Mouse (Mus musculus) cerebral cortex, adult 2 months (tissue): Measurements from ENCODE around the gene Rpl21.

Source experiments
- WGBS: fragments of 180-500 bp; shearing (Covaris S2); methylation state at CpG from one replicate; pipeline ENCODE4 v1.1.7; 2018; 5-methylcytosine and 5-hydroxymethylcytosine counted together

Gene Rpl21

GRCm38 (mm10) chr5:146867246-146867945 is 34.7 kb downstream of the Rpl21 start:
- WGBS = 4% methylated on average over 19 of the region's 19 CpGs

- 27% methylated on average over 4 of the region's 4 CpGs for WGBS
Measured at GRCm38 (mm10) chr5:146867946-146868314, 35.2 kb downstream of the Rpl21 start.

DNA sequence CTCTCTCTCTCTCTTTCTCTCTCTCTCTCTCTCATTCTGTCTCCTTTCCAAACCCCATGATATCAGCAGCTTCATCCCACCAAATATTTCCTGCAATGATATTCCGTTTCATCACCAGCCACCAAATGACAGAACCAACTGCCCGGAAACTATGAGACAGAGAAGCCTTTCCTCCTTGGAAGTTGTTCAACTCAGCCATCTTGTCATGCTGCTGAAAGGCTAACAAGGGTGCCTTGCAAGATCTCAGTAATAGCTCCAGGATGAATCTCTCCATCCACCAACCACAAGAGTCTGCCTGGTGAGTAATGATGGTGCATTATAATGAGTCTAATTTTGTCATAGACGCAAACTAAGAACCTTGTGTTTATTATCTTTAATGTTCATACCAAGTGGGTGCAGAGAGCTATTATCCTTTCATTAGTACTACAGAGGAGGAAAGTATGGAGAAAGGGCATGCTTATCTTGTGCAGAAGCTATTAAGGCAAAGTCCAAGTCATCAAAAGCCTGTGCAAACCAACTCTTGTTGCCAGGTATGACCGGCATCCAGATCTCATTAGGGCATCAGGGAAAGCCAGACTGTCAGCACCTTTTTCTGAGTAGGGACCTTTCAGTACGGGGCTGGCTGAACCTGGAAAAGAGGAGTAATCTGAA is 40.4 kb downstream of the Rpl21 start:
- WGBS = 81% methylated on average over 5 of the region's 5 CpGs

DNA sequence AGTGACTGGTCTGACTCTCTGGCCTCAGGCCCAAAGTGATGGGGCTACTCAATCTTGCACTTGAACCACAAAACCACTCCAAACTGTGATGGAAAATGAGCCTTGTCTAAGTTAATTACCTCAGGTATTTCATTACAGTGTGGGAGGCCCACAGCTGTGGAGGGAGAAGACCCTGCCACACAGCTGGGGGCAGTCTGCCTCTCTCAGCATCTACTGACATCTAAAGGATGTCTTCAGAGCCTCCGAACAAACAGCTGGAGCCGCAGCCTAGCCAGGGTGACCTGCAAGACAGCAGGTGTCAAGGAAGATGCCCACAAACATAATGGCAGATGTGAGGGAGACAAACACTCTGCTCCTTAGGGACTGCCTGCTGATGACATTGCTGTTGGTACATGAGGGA is 43.3 kb downstream of the Rpl21 start:
- 89% methylated on average over 2 of the region's 2 CpGs for WGBS

GRCm38 (mm10) chr5:146877882-146878281 is 45.2 kb downstream of the Rpl21 start:
- WGBS = 76% methylated on average over 6 of the region's 6 CpGs

GRCm38 (mm10) chr5:146882261-146882660 is 49.6 kb downstream of the Rpl21 start:
- WGBS = 86% methylated on average over 6 of the region's 6 CpGs

GRCm38 (mm10) chr5:146883053-146883452 is 50.4 kb downstream of the Rpl21 start:
- WGBS = 80% methylated on average over 7 of the region's 7 CpGs

- 75% methylated on average over 15 of the region's 15 CpGs for WGBS
Measured at GRCm38 (mm10) chr5:146883486-146884272, 51.0 kb downstream of the Rpl21 start.
